Mouse (Mus musculus) limb, embryonic 14.5 days (tissue): ENCODE data around the gene Ccdc110. TPM values are rescaled to one million over a fixed set of nuclear protein-coding genes. Genes with fewer than 3 reads are reported as not detected.
A peak's percentile ranks its signal among the peaks of the same experiment; 100 is the strongest.

ENCODE experiments used
- ATAC-seq: fragments of 200-750 bp; cut with Nextera tagmentation; 2 replicates; pipeline ENCODE4 v1.8.0; 2017; ENCODE audit warnings: low read depth, moderate number of reproducible peaks, moderate TSS enrichment; ENCODE audit not compliant: low FRiP score
- DNase-seq: peaks from one replicate; pipeline ENCODE4 v3.0.0-alpha.2; 2015; ENCODE audit warnings: low spot score
- H3K27ac ChIP-seq: fragments of 300-500 bp; sonication (generic); replicated peaks from 2 replicates; pipeline ENCODE4 v1.5.1; 2014; ENCODE audit warnings: low read depth, mild to moderate bottlenecking, low read length, moderate library complexity, mixed read lengths
- H3K27me3 ChIP-seq: fragments of 300-500 bp; sonication (generic); 2 replicates; pipeline ENCODE4 v1.6.1; 2014; ENCODE audit warnings: low read length, mixed read lengths; ENCODE audit not compliant: control insufficient read depth, insufficient read depth
- H3K36me3 ChIP-seq: fragments of 300-500 bp; sonication (generic); 2 replicates; pipeline ENCODE4 v1.6.1; 2014; ENCODE audit warnings: mild to moderate bottlenecking, low read length, moderate library complexity, mixed read lengths; ENCODE audit not compliant: control insufficient read depth, insufficient read depth
- H3K4me1 ChIP-seq: fragments of 300-500 bp; sonication (generic); 2 replicates; pipeline ENCODE4 v1.6.1; 2014; ENCODE audit warnings: antibody characterized with exemption, low read length, mixed read lengths; ENCODE audit not compliant: control insufficient read depth, insufficient read depth
- H3K4me2 ChIP-seq: fragments of 300-500 bp; sonication (generic); replicated peaks from 2 replicates; pipeline ENCODE4 v1.6.1; 2014; ENCODE audit warnings: low read depth, mild to moderate bottlenecking, low read length, moderate library complexity; ENCODE audit not compliant: severe bottlenecking
- H3K4me3 ChIP-seq: fragments of 300-500 bp; sonication (generic); replicated peaks from 2 replicates; pipeline ENCODE4 v1.5.1; 2014; ENCODE audit warnings: low read length
- H3K9ac ChIP-seq: fragments of 300-500 bp; sonication (generic); 2 replicates; pipeline ENCODE4 v1.6.1; 2014; ENCODE audit warnings: mild to moderate bottlenecking, low read depth, low read length, moderate library complexity; ENCODE audit not compliant: severe bottlenecking
- H3K9me3 ChIP-seq: fragments of 300-500 bp; sonication (generic); 2 replicates; pipeline ENCODE4 v1.6.1; 2016; ENCODE audit warnings: low read length; ENCODE audit not compliant: control insufficient read depth
- POLR2A ChIP-seq: fragments of 200-500 bp; IDR thresholded peaks from 2 replicates; pipeline ENCODE4 v1.8.0; 2012; ENCODE audit warnings: inconsistent platforms, mild to moderate bottlenecking, moderate library complexity, borderline replicate concordance; ENCODE audit not compliant: insufficient read depth, insufficient read length; ENCODE audit errors: extremely low read depth
- WGBS: fragments of 180-500 bp; shearing (Covaris S2); extraction: QIAGEN DNeasy Blood & Tissue Kit; methylation state at CpG from one replicate; pipeline ENCODE4 v1.1.7; 2014; 5-methylcytosine and 5-hydroxymethylcytosine counted together
- polyA plus RNA-seq, 2 experiments: library from polyadenylated mRNA; depleted of rRNA in 1 of 2; stranded (reverse) in 1 of 2; unstranded in 1 of 2; fragments of >200 nt; fragmentation: Nextera tagmentation in 1 of 2; extraction: Ambion mirVana in 1 of 2; gene quantifications; 2 replicates each; pipeline versions ENCODE4 v1.2.1 to v1.2.3; 2012 to 2014

The Ccdc110 gene
- polyA plus RNA-seq, 2 experiments, result 0.06 to 0.12 TPM

DNA sequence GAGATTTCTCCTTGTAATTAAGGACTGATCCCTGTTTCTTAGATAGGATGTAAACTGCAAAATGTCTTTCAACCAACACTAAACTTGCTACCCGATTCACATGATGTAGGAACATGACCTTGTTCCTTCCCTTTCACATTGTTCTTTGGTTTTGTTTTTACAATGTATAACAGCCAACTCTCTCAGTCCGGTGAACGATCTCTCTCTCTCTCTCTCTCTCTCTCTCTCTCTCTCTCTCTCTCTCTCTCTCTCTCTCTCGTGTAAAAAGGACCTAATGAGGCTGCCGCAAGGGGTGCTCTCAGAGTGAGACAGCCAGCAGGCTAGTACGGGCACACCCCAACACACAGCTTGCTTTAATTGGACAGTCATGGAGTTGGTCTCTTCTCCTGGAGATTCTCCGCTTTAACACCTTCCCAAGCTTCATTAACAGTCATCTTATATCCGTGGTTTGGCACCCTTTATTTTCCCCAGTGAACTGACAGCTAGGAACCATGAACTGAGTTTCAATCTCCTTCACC is 39.6 kb downstream of the Ccdc110 start:
- no peak for TF ChIP-seq POLR2A
- Histone ChIP-seq H3K27me3 (no peaks in the 10 kb centered on the region), H3K4me3 (peak overlapping the region; percentile 71), H3K4me1 (peaks cover 12% of the 10 kb centered on the region), H3K4me2 (peak overlapping the region; percentile 65), H3K36me3 (peaks cover 6% of the 10 kb centered on the region; the same call in 1 of the 2 replicates), H3K9ac (0 out of 2 replicates have a peak overlapping the region, but pooled peaks have one; percentile 8), H3K9me3 (no peaks in the 10 kb centered on the region; the same call in 1 of the 2 replicates), H3K27ac (0 out of 2 replicates have a peak overlapping the region, but pooled peaks have one; percentile 46)
- DNase-seq, result no peak
- ATAC-seq, result no peak
- WGBS, result 59% methylated on average over 8 of the region's 8 CpGs

- Histone ChIP-seq H3K36me3 (peaks cover 8% of the 10 kb centered on the region; the same call in 1 of the 2 replicates), H3K4me1 (peaks cover 12% of the 10 kb centered on the region), H3K4me3 (peak within 1 kb of the TSS; percentile 71), H3K27me3 (no peaks in the 10 kb centered on the region), H3K4me2 (peak within 1 kb of the TSS; percentile 65), H3K9ac (peak within 1 kb of the TSS; percentile 76), H3K9me3 (no peaks in the 10 kb centered on the region; the same call in 1 of the 2 replicates), H3K27ac (peak within 1 kb of the TSS; percentile 81)
- WGBS, result under 1% methylated on average over 57 of the region's 57 CpGs
- ATAC-seq (peak; percentile 97), DNase-seq (peak; percentile 99)
- TF ChIP-seq POLR2A, result peak; percentile 75; the same call in 1 of the 2 replicates
Observed at GRCm38 (mm10) chr8:45975126-45975836, 40.9 kb downstream of the Ccdc110 start, which contains the start of the genes 1700029J07Rik and Ufsp2. TSS of gene 1700029J07Rik (minus strand) at chr8:45975252. TSS of gene Ufsp2 (plus strand) at chr8:45975528.

- peak overlapping the region; percentile 76 for H3K9ac ChIP-seq
- DNase-seq, result peak; percentile 57
- peak overlapping the region; percentile 65 for H3K4me2 ChIP-seq
- no peaks in the 10 kb centered on the region for H3K27me3 ChIP-seq
- no peaks in the 10 kb centered on the region for H3K9me3 ChIP-seq
- peaks cover 13% of the 10 kb centered on the region for H3K36me3 ChIP-seq
- peak overlapping the region; percentile 71 for H3K4me3 ChIP-seq
- H3K27ac ChIP-seq, result peak overlapping the region; percentile 48
- TF ChIP-seq POLR2A, result no peak
- 58% methylated on average over 11 of the region's 11 CpGs for WGBS
- H3K4me1 ChIP-seq, result peaks cover 12% of the 10 kb centered on the region
- ATAC-seq, result no peak
Observed at GRCm38 (mm10) chr8:45975837-45976468, 41.5 kb downstream of the Ccdc110 start.

DNA sequence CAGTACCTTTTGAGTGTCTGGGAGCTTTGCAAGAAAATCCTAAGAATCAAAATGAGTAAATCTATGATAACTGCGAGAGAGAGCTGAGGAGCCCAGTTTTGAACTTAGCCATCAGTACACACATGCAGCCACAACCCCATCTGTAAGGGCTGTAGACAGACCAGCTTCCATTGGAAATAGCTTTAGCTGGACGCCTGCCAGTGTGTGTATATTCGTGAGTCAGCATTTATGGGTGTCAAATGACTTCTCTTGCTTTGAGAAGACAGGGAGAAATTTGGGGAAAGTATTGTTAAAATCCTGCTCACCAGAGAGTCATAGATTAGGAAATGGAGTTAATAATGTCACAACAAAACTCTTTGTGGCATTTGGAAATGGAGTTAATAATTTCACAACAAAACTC is 52.2 kb downstream of the Ccdc110 start:
- WGBS, result 50% methylated on average over 3 of the region's 3 CpGs
- H3K27ac ChIP-seq, result no peak overlapping the region
- no peak overlapping the region for H3K9ac ChIP-seq
- no peaks in the 10 kb centered on the region for H3K4me1 ChIP-seq
- H3K4me2 ChIP-seq, result no peak overlapping the region
- no peak for TF ChIP-seq POLR2A
- no peak overlapping the region for H3K4me3 ChIP-seq
- ATAC-seq, result no peak
- H3K27me3 ChIP-seq, result no peaks in the 10 kb centered on the region
- H3K36me3 ChIP-seq, result peaks cover 58% of the 10 kb centered on the region
- DNase-seq, result no peak
- H3K9me3 ChIP-seq, result no peaks in the 10 kb centered on the region

- H3K4me2 ChIP-seq, result no peak overlapping the region
- 45% methylated on average over 2 of the region's 2 CpGs for WGBS
- TF ChIP-seq POLR2A, result no peak
- H3K36me3 ChIP-seq, result peaks cover 49% of the 10 kb centered on the region
- H3K4me1 ChIP-seq, result no peaks in the 10 kb centered on the region
- H3K9me3 ChIP-seq, result no peaks in the 10 kb centered on the region
- H3K27ac ChIP-seq, result no peak overlapping the region
- no peak overlapping the region for H3K9ac ChIP-seq
- DNase-seq, result no peak
- no peaks in the 10 kb centered on the region for H3K27me3 ChIP-seq
- no peak for ATAC-seq
- H3K4me3 ChIP-seq, result no peak overlapping the region
Observed at GRCm38 (mm10) chr8:45988189-45988588, 53.8 kb downstream of the Ccdc110 start.
